Mouse (Mus musculus) C2C12 (cell line): ENCODE results near the gene Tomm40l.

Source experiments
- CEBPB ChIP-seq: IDR thresholded peaks from one replicate; pipeline ENCODE4 v1.6.1; 2011; ENCODE audit warnings: low read depth, mild to moderate bottlenecking, control low read depth, moderate library complexity
- CTCF ChIP-seq: IDR thresholded peaks from one replicate; pipeline ENCODE4 v1.5.1; 2011; ENCODE audit not compliant: control insufficient read depth, insufficient read depth, insufficient read length
- FOSL1 ChIP-seq: IDR thresholded peaks from one replicate; pipeline ENCODE4 v1.8.0; 2011; ENCODE audit warnings: mild to moderate bottlenecking, low read length; ENCODE audit not compliant: poor library complexity, insufficient read depth, severe bottlenecking
- MYOG ChIP-seq: IDR thresholded peaks from one replicate; pipeline ENCODE4 v1.6.1; 2011; ENCODE audit not compliant: control insufficient read depth, insufficient read length; ENCODE audit errors: extremely low read depth

GRCm38 (mm10) chr1:171246709-171247452 lies 24.6 kb upstream of the Tomm40l start:
- TF ChIP-seq CTCF (peak; percentile 80), MYOG (no peak), FOSL1 (no peak), CEBPB (no peak)
